8 mouse cellular contexts compared by ENCODE assay signal in the genomic region with DNA sequence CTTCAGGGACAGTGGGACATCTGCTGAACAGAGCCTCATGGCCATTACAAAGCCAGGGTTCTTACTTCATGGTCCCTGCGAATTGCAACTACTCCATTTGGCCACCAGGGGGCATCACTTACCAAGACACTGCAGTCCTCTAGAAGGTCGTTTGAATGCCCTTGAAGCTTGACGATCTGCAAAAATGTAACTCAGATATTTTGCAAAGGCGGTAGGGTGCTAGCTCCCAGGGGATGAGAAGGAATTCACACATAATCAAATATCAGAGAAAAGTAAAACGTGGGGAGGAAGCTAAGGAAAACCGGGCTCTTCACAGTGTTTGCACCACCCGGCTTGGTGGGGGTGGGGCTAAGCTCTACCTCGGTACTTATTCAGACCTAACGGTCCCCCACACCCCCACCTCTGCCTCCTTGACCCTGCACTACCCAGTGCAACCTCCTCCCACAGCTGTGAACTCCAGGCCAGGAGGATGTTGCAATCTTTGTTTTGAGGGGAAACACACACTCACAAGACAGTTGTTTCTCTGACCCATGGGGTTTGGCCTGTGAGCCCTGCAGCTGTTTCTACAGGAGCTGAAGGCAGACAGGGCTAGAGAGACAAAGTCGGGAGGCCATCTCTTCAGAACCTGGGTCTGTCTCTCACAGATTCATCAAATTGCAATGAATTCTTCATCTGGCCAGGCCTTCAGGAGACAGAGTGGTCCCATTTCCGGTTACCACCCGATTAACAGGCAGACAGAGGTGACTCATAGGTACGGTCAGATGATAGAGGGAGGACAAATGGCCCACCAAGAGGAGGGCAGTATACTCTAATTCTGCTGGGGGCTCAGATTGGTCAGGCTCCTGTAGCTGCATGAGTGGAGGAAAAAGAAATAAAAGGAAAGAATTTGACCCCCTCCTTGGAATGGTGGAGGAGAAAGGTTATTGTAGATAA.
DNase-seq lines count a peak whose midpoint lies in the region; ATAC-seq and TF ChIP-seq lines count a peak whose summit lies in the region.

No protein-coding gene starts in this region.

- in situ Hi-C loops in Patski (cut with MboI; ENCODE audit: low pct_unique_long_range_greater_than_20kb) = loop anchor here (10.0 kb wide), 1 partner anchor 1038 kb away; no protein-coding TSS in a partner anchor

- H3K9me3 ChIP-seq in hindbrain, embryonic 15.5 days = no peaks in the 10 kb centered on the region

- peaks cover 13% of the 10 kb centered on the region for H3K27me3 ChIP-seq in Patski
- H3K27me3 ChIP-seq in hindbrain, embryonic 15.5 days = no peaks in the 10 kb centered on the region

- DNase-seq in Patski (ENCODE audit: low read depth, low spot score) = peak; percentile 19
- DNase-seq in cerebellum, adult 9-11 months = peak; percentile 75
- peak; percentile 79 to 89 for DNase-seq in frontal cortex, postnatal 36 days (ENCODE audit: low spot score in 2 of 2)
- DNase-seq in left cerebral cortex, adult 18-20 months (ENCODE audit: low spot score in 2 of 2) = peak; percentile 80 to 84
- DNase-seq in retina, postnatal 7 days (ENCODE audit: low read depth, low spot score) = peak; percentile 61
- DNase-seq in urinary bladder, adult 2 months (ENCODE audit: low spot score) = peak; percentile 47

- 17% methylated on average over 13 of the region's 13 CpGs for WGBS in hindbrain, embryonic 15.5 days
- 9% methylated on average over 13 of the region's 13 CpGs for WGBS in macrophage (ENCODE audit: missing documents)

- POLR2A ChIA-PET in Patski (lab: Charles Lee) = no interaction called here

- H3K27ac ChIP-seq in hindbrain, embryonic 15.5 days (replicated peaks) = no peak overlapping the region; the same call in 1 of the 2 replicates
- peak overlapping the region; percentile 62 for H3K27ac ChIP-seq in macrophage

- 0 out of 2 replicates have a peak overlapping the region, but pooled peaks have one; percentile 6 for H3K4me3 ChIP-seq in hindbrain, embryonic 15.5 days
- H3K4me3 ChIP-seq in macrophage (ENCODE audit: inconsistent target) = peak overlapping the region; percentile 13; the same call in 1 of the 2 replicates

- H3K4me2 ChIP-seq in hindbrain, embryonic 15.5 days = peak overlapping the region; percentile 44

- CTCF ChIA-PET in Patski (lab: Charles Lee) = interaction anchor here (0.7 to 1.5 kb wide), 10 partner anchors 10 to 245 kb away, joined by 3 to 5 read pairs (median 4); no protein-coding TSS in a partner anchor

- no peak overlapping the region for H3K9ac ChIP-seq in hindbrain, embryonic 15.5 days

- H3K4me1 ChIP-seq in hindbrain, embryonic 15.5 days (replicated peaks) = peaks cover 10% of the 10 kb centered on the region

- no peaks in the 10 kb centered on the region for H3K36me3 ChIP-seq in hindbrain, embryonic 15.5 days
- H3K36me3 ChIP-seq in macrophage (ENCODE audit: inconsistent target) = no peaks in the 10 kb centered on the region

- peak; percentile 80 for ATAC-seq in Patski
- peak; percentile 78 for ATAC-seq in hindbrain, embryonic 15.5 days (ENCODE audit: low FRiP score, low read depth)

- no peaks in the 10 kb centered on the region for H3K79me2 ChIP-seq in macrophage (ENCODE audit: inconsistent target)

- TF ChIP-seq CTCF in Patski (IDR thresholded peaks at IDR 0.05) = peak; percentile 82

Comparison
In these comparisons a context has a peak if more than half of its experiments do, and no peak if none do; other contexts are left out.
1. DNase-seq: peak in every context shown above with its lines; median percentile 84 in frontal cortex, postnatal 36 days; 82 in left cerebral cortex, adult 18-20 months; 75 in cerebellum, adult 9-11 months; 61 in retina, postnatal 7 days; 47 in urinary bladder, adult 2 months; 19 in Patski.